Mouse (Mus musculus): Measurements from ENCODE around the gene Tnks1bp1. TPM values are rescaled to one million over a fixed set of nuclear protein-coding genes. Genes with fewer than 3 reads are reported as not detected.

Gene Tnks1bp1
- 8.0 and 9.0 TPM in 2 replicates for polyA plus RNA-seq (2012; rRNA removed)

GRCm38 (mm10) chr2:85047596-85048167 is at the start of gene Tnks1bp1:
TSS of gene Tnks1bp1 (plus strand) at chr2:85048022.

GRCm38 (mm10) chr2:85037047-85038026 is 10.5 kb upstream of the Tnks1bp1 start, which contains the start of the genes Ssrp1 and P2rx3:
TSS of gene Ssrp1 (plus strand) at chr2:85037234.
TSS of gene P2rx3 (minus strand) at chr2:85037462.

Other genes with a start within 250 kb of the Tnks1bp1 start
- 294 and 350 TPM in 2 replicates for gene Ube2l6, start 249.2 kb upstream of the Tnks1bp1 start, polyA plus RNA-seq (2012; rRNA removed)
- gene Smtnl1, start 225.4 kb upstream of the Tnks1bp1 start, polyA plus RNA-seq (2012; rRNA removed), result 0.08 and 0.12 TPM in 2 replicates
- gene Timm10, start 221.0 kb upstream of the Tnks1bp1 start, polyA plus RNA-seq (2012; rRNA removed), result 39.7 and 45.9 TPM in 2 replicates
- 79.7 and 85.8 TPM in 2 replicates for gene Slc43a1, start 209.2 kb upstream of the Tnks1bp1 start, polyA plus RNA-seq (2012; rRNA removed)
- 0.08 and 0.09 TPM in 2 replicates for gene Rtn4rl2, start 161.3 kb upstream of the Tnks1bp1 start, polyA plus RNA-seq (2012; rRNA removed)
- 86.0 and 88.1 TPM in 2 replicates for gene Slc43a3, start 111.4 kb upstream of the Tnks1bp1 start, polyA plus RNA-seq (2012; rRNA removed)
- 88.3 and 129 TPM in 2 replicates for gene Prg2, start 67.6 kb upstream of the Tnks1bp1 start, polyA plus RNA-seq (2012; rRNA removed)
- 4.4 and 7.3 TPM in 2 replicates for gene Prg3, start 59.8 kb upstream of the Tnks1bp1 start, polyA plus RNA-seq (2012; rRNA removed)
- 69.8 and 70.8 TPM in 2 replicates for gene Ssrp1, start 10.8 kb upstream of the Tnks1bp1 start, polyA plus RNA-seq (2012; rRNA removed)
- 0.93 and 1.0 TPM in 2 replicates for gene P2rx3, start 10.6 kb upstream of the Tnks1bp1 start, polyA plus RNA-seq (2012; rRNA removed)
- 0.82 and 0.96 TPM in 2 replicates for gene Aplnr, start 88.2 kb downstream of the Tnks1bp1 start, polyA plus RNA-seq (2012; rRNA removed)
- 0.05 and 0.07 TPM in 2 replicates for gene Lrrc55, start 149.2 kb downstream of the Tnks1bp1 start, polyA plus RNA-seq (2012; rRNA removed)

All from liver, embryonic 18 days (tissue).